Mouse (Mus musculus) spleen, postnatal 10 days (tissue): ENCODE measurements around the gene Adamts9.

Source experiments
- DNase-seq, 2 experiments: peaks; one replicate each; pipeline ENCODE4 v3.0.0; 2021 to 2022; ENCODE audit warnings: low spot score in 2 of 2

Adamts9 gene

DNA sequence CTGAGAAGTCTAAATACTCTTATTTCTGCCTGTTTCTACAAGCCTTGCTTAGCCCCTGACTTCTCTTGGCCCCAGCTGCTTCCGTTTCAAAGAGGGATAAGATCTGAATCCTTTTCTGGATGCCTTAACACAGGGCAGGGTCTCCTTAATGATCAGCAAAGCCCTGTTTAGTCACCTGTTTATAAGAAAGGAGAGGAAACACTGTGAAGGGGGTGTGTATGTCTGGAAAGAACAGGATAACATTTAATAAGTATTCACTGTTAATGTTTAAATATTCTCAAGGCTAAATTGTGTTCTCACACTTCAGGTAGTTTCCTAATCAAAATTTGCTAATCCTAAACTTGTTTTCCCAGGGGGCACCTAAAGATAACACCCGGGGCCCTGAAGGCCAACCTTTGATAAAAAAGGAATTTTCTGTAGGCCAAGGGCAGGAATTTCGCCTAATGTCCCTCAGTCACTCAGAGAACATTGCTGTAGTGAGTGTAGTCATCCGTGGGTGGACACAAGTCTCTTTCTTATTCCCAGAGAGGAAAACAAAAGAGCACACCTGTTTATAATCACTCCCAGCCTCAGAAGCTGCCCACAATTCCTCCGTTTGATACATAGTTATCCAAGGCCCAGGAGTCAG, 82.9 kb downstream of the Adamts9 start:
- no peak for DNase-seq

DNA sequence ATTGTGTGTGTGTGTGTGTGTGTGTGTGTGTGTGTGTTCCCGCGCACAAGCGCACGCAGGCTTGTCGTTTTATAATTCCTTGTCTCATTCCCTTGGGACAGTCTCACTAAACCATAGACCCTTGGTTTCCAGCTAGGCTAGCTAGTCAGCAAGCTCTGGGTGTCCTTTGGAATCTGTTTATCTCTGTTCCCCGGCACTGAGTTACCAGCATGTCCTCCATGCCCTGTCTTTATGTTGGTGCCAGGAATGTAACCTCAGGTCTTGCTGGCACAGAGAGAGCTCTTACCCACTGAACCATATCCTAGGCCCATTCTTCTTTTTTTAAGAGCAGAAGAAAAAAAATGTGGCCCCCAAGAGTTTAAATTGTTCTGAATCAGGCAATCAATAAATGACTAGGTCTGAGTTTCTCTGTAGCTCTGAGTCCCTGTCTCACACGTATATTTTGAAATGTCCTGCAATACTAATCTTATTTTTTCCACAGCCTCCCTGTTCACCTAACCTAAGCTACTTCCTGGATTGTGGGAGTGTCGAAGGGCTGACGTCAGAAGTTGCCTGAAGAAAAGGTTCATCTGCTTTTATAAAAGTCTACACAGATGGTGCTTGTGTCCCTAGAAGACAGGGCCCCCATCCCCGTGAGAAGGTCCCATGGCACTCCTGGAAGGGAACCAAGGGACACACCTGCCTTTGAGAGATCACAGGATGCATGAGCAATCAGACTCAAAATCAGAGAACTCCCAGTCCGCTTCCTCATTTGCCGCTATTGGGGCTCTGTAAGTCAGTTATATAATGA, 84.4 kb downstream of the Adamts9 start:
- DNase-seq = no peak

DNA sequence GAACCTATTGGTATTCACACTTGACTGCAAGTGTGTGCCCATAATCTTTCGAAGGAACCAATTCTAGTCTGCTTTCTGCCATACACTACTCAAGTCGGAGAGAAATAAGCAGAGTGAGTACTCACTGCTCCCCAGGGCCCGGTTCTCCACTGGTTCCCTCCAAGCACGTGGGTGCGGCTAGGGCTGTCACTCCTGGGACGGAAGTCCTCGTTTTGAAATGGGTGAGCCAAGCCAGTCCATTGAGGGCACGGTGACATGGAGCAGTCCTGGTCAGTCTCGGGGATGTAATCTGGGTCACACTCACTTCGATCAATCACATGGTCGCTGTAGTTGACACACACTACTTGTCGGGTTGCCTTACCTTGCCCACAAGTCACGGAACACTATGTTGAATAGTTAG, 85.5 kb downstream of the Adamts9 start:
- DNase-seq = no peak

DNA sequence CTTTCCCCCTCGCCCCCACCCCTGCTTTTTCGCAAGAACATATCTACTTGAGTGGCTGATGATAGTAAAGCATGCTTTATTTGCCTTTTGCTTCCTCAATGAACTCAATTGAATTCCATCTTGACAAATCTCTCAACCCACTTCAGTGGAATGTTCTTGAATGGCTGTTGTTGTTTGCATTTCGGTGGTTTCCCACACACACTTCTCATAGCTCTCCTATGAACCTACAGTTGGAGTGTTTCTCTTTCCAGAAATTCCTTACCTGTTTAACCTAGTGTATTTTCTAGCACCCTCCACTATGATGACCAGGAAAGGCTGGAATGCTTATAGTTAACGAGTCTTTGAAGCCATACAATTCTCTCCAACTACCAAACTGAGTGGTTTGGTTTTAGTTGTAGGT, 88.4 kb downstream of the Adamts9 start:
- no peak for DNase-seq

DNA sequence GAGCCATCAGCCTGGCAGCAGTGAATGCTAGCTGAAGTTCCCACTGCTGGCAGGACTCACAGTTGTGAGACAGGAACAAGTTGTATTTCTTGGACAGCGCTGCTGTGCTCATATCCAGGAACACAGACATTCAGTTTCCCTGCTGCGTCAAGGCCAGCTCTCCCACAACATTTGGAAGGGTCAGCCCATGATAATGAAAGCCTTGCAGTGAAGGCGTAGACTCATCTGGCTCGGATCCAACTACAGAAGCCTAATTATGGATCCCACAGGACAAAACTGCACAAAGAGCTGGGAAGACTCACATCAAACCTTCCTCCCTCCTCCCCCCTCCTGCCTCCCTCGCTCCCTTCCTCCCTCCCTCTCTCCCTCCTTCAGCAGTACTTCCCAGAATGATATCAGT, 93.0 kb downstream of the Adamts9 start:
- no peak for DNase-seq

DNA sequence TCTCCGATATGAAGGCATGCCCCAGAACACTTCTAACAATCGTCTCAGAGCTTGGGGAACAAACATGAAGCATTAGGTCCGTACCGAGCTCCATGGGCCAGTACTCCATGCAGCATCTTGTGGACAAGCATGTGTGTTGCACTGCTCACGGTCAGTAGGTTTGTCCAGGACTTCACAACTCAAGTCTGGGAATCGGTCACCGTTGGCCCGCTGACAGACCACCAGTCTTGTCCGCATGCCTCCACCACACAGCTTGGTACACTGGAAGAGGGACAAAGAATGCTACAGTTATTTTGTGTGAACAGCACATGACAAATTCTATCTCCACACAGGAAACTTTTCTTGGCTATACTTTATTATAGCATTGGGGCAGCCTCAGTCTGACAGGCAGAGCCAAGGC, 94.1 kb downstream of the Adamts9 start:
- no peak for DNase-seq

DNA sequence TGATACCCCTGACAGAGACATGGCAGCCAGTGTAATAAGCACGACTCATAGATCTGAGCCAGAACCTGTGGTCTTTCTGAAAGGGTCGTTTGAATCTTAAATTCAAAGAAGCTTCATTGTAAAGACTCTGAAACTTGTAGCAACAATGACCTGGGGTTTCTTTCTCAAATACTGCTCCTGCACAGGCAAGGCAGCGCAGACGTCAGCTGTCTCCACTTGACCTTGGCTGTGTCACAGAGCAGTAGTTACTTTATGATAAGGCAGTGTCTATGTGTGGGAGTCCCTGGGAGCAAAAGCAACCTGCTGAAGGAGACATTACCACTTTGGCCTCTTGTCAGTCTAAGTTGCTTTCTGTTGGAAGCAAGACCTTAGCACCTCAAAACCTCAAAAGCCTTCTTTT, 96.7 kb downstream of the Adamts9 start:
- no peak for DNase-seq

DNA sequence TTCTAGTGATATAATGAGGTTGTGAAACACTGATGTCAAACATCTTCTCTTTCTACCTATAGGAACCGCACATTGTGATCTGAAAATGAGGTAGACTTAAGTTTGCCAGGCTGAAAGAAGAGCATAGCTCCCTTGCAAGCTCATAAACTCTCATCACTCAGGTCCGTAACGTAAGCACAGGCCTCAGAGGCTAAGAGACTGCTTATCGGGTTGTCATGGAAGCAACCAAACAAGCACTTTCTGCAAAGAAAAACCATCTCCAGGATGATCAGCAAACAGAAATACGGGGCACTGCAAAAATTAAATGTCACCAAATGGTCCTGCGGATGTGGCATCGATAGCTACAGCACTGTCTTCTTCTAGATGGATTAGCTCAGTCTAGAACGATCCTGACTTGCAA, 97.4 kb downstream of the Adamts9 start:
- no peak for DNase-seq

DNA sequence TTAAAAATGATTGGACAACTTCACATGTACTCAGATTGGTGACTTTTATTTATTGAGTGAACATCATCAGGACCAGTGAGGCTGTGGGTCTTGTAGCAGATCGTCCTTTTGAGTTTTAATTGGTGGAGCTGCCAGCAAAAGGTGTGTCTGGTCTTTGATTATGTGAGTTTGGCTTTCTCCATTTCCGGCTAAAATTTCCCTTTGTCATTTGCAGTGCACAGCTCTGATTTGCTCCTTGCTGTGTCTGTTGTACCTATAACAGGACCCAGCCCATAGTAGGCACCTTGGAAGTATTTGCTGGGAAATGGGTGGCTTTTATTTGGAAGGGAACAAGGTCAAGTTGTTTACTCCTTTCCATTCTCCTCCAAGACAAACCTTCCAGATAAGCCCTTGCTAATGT, 99.8 kb downstream of the Adamts9 start:
- no peak for DNase-seq

DNA sequence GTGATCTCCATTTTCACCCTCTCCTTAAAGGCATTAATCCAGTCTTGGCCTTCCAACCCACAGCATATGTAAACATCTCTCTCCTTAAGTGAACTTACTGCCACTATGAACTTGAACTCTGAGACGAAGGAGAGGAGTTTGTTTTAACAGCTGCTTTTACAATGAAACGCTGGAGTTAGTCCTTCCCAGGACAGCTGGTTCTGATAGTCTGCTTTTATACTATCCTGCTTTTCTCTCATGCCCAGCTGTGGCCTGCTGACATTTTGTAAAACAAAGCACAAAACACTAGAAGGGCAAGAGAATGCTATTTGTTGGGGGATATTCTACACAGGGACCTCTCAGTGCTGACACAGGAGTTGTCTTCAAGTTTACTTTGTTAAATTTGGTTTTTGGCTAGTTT, 101.3 kb downstream of the Adamts9 start:
- no peak for DNase-seq

DNA sequence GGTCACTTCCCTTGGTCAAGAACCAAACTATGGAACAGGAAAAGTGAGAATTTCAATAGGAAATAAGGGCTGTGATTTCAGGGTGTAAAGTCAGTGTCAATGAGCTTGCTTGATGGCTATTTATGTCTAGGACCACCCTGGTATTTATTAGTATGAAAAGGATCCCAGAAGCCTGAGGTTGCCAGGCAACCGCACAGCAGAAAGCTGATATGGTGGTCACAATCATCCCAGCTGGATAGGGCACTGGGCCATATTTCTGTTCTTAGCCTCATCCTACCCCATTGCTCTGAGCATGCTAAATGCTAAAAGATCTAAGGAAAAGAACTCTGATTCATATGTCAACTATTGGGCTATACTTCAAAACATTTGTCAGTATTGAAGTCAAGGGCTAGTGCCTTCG, 112.2 kb downstream of the Adamts9 start:
- DNase-seq = no peak

DNA sequence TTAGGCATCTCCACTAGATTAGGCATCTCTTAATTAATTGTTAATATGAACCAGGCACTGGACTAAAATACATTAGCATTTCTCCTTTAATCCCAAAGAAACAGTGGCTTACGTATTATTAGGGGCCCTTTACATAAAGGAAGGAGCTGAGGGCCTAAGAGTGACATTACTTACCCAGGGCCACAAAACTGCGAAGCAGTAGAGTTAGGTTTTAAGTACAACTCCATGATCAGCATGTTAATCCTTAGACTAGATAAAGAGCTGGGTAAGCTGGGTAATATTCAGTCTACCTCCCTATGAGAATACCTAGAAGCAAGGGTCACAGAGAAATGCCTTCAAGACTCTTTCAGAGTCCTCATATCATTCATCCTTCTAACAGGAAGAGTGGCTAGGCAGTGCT, 114.1 kb downstream of the Adamts9 start:
- no peak for DNase-seq

DNA sequence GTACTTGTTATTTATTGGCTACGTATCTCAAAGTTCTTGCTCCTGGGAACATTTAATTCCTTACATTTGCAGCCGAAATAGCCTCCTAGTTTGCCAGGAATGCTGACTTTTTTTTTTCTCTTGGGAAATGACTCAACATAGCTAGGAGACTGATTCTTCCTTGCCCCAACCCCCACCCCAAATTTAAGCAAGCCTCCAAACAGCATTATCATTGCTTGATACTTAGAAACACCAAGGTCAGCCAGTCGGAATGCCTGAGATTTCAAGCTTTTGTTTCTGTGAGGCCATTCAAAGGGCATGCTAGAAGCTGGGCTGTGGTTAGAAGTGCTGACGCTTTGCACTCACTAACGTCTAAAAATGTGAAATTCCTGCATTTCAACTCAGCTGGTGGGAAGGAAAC, 115.9 kb downstream of the Adamts9 start:
- DNase-seq = no peak

DNA sequence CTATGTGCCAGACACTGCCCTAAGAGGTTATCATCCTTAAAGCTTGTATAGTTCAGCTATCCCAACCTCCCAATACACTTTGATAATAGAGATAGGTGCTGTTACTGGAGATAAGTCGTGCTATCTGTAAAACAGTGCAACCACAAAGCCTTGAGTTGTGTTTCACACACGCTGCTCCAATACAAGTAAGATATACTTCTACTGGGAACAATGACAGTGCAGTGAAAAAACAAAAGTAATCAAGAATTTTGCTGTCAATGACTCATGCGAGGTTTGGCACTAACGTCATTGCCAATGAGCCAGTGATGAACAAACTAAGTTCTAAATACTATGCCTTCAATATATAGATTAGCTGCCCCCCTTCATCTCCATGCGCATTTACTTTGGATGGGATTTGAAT, 116.7 kb downstream of the Adamts9 start:
- no peak for DNase-seq

DNA sequence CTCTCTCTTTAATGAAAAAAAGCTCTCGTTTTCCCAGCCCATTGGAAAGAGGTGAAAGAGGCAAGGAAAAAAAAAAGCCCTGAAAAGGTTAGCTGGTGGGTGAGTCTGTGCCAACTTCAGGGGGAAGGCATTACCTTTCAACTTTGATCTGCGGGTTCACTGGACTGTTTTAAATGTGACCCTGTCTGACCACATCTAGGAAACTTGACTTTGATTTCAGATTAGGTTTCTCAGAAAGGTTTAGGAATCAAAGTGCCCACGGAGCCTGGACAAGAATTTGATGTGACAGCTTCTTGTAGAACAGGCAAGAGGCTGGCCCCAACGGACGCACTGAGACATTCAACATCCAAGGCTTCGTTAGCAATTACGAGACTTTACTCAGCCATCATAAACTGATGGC, 119.3 kb downstream of the Adamts9 start:
- no peak for DNase-seq

DNA sequence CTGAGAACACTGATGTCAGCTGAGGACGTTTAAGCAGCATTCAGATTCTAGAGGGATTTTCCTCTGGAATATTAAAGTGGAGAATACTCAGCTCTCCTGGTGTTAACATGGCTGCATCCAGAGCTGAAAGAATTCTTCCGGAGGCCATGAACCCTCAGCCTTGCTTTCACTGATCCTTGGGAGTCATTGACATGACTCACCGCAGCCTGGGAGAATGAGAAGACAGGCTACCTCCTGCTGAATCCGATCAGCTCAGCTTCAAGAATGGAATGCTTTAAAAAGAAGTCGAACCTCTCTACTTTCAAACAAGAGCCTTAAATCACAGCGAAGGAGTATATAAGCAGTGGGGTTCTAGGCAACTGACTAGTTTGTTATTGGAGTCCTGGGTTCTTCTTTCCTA, 121.3 kb downstream of the Adamts9 start:
- DNase-seq = no peak

DNA sequence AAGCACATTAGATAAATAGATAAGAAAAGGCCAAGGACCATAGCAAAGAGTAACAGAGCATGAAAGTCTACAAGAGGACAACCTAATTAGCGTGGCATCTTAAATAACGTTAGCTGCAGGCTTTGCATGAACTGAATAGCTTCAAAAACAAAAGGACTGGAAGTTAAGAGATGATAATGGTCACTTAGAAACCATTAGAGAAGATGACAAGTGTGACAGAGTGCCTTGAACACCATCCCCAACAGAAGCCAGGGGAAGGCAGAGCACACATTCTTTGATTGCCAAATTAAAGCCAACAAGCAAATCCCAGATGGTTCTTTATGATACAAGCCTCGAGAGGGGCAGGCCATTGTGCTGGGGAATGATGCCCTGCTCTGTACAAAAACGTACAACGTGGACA, 121.7 kb downstream of the Adamts9 start:
- no peak for DNase-seq

DNA sequence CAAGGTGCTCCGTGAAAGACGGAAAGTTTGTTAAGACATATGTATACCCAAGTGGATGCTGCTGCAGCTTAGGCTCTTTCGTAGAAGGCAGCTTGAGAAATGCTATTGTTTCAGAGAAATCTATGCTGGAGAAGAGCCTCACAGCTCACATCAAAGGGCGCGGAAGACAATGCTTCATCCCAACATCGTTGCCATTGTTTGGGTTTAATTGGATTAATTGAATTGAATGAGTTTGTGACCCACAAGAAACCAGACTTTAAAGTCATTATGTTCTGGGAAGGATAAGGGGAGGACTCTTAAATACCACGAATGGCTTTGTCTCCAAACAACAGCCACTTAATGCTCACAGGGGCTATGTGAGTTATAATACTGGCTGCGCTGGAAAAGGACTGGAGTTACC, 125.6 kb downstream of the Adamts9 start:
- DNase-seq = no peak

DNA sequence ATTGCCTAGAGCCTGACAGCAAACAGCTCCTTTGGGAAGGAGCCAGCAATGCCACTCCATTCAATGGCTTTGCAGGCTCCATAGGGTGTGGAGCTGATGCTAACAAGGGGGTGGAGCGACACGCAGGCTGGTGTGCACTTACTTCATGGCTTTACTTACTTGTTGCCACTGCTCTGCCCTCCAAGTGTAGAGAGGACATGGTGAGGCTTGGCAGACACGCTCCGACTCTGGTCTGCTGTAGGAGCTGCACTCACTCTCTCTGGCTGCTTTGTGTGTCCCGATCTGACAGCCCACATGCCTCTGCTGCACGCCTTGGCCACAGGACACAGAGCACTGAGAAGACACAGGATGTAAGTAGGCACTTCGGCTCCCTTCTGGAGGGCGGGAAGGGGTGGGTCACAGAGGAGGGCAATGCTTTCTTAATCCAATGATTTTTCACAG, 127.0 kb downstream of the Adamts9 start, which contains the start of gene A730049H05Rik:
TSS of gene A730049H05Rik (plus strand) at position 168 of the 441 bp plus-strand sequence.
- DNase-seq = no peak

DNA sequence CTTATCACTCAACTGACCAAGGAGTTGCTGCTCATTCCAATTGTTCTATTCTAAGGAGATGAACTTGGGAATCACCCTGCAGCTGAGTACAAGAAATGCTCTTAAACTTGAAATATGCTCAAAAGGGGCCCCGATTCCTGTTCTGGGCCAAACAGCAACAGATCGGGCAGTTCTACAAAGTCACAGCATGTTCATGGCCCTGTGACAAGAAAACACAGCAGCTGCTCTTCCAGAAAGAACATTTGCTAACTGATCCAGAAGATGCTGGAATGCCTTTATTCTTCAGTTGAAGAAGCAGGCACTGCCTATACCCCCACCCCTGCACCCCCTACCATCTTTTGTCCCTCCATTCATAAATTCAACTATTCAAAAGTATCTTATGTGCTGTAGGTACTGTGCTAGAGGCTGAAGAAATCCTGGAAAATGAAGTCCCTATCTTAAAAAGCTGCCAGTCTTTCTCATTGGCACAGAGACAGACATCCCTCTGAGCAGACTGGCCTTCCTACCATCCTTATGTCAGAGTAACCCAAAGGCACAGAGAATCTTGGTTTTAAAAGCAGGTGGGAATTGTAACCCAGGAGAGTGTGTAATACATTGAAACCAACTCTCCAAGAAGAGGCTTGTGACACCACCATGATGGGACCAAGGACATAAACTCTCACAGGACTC, 130.5 kb downstream of the Adamts9 start:
- no peak for DNase-seq

DNA sequence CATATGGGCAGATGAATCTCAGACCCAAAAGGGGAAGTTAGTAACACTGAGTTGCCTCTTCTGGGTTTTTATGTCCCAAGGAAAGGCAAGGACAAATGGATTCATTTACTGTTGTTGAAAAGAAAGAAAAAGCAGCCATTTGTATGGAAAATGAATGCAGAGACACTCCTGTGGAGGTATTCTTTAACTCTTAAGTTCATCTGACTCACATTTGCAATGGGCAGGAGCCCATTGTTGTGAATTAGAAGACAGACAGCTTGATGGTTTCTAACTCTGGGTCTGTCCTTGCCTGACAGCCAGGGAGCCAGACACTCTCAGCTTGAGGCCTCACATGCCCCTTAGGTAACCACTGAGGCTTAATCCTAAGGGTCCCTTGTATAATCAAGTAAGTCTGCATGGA, 131.7 kb downstream of the Adamts9 start:
- no peak for DNase-seq

DNA sequence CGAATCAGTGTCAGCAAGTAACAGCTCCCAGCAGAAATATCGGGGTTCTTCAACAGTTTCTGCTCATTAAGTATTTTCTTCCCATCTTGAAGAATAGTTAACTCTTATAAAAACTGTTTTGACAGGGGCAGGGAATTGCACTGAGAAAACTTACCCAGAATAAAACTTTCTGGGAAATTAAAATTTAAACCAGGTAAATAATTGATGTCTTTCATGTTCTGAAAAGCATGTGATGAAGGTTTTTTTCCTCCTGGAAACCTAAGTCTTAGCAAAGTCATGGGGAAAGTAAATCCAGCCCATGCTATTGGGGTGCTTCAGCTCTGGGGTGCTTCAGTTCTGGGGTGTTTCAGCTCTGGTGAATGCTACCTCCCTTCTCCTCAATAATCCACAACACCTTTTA, 132.7 kb downstream of the Adamts9 start:
- DNase-seq = no peak

DNA sequence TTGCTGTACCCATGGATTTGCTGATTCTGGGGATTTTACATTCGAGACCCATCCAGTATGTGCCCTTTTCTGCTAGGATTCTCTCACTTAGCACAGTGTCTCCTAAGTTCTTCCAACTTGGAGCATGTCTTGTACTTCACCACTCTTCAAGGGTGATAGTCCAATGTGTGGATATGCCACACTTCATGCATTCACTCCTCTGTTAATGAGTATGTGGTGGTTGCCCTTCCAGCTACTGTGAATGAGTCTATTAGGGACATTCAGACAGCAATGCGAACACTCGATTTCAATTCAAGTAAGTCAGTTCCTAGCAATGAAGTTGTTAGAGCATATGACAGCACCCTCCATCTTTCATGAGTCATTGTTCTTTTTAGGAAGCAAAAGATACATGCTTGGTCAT, 133.5 kb downstream of the Adamts9 start:
- no peak for DNase-seq
